Mouse (Mus musculus) liver, embryonic 14.5 days (tissue): ENCODE data around the gene Med26. TPM values are rescaled to one million over a fixed set of nuclear protein-coding genes. Genes with fewer than 3 reads are reported as not detected.

Source experiments
- ATAC-seq: fragments of 200-750 bp; cut with Nextera tagmentation; 2 replicates; pipeline ENCODE4 v1.8.0; 2017; ENCODE audit warnings: moderate number of reproducible peaks, mild to moderate bottlenecking, moderate library complexity; ENCODE audit not compliant: insufficient read depth
- DNase-seq, 3 experiments: peaks; one replicate each; pipeline ENCODE4 v3.0.0-alpha.2; 2012 to 2013; ENCODE audit warnings: low read depth in 3 of 3, low spot score in 3 of 3
- H3K27ac ChIP-seq: fragments of 300-500 bp; sonication (generic); 2 replicates; pipeline ENCODE4 v1.5.1; 2014; ENCODE audit warnings: moderate library complexity, mild to moderate bottlenecking, control low read depth, inconsistent platforms
- H3K27me3 ChIP-seq: fragments of 300-500 bp; sonication (generic); 2 replicates; pipeline ENCODE4 v1.6.1; 2014; ENCODE audit warnings: mild to moderate bottlenecking, low read length, moderate library complexity; ENCODE audit not compliant: control insufficient read depth, insufficient read depth
- H3K36me3 ChIP-seq: fragments of 300-500 bp; sonication (generic); replicated peaks from 2 replicates; pipeline ENCODE4 v1.6.1; 2014; ENCODE audit warnings: low read depth; ENCODE audit not compliant: control insufficient read depth, insufficient read depth
- H3K4me1 ChIP-seq, 2 experiments: fragments of 200-500 bp in 1 of 2; fragments of 300-500 bp in 1 of 2; sonication (generic) in 1 of 2; replicated peaks; 2 replicates each; pipeline ENCODE4 v1.6.1; 2012 to 2014; ENCODE audit warnings: antibody characterized with exemption in 1 of 2, inconsistent platforms in 1 of 2, low read length in 1 of 2; ENCODE audit not compliant: control insufficient read depth in 2 of 2, insufficient read depth in 2 of 2
- H3K4me2 ChIP-seq: fragments of 300-500 bp; sonication (generic); 2 replicates; pipeline ENCODE4 v1.6.1; 2014; ENCODE audit warnings: low read depth, mild to moderate bottlenecking, control low read depth, moderate library complexity
- H3K4me3 ChIP-seq, 2 experiments: fragments of 200-500 bp in 1 of 2; fragments of 300-500 bp in 1 of 2; sonication (generic) in 1 of 2; 2 replicates each; pipeline ENCODE4 v1.5.1; 2012 to 2014; ENCODE audit warnings: low read depth in 2 of 2, low read length in 2 of 2, mild to moderate bottlenecking in 2 of 2, control low read depth in 1 of 2, inconsistent platforms in 1 of 2, moderate library complexity in 1 of 2; ENCODE audit not compliant: insufficient read depth in 1 of 2
- H3K9ac ChIP-seq: fragments of 300-500 bp; sonication (generic); replicated peaks from 2 replicates; pipeline ENCODE4 v1.6.1; 2014; ENCODE audit warnings: mild to moderate bottlenecking, control low read depth, moderate library complexity
- H3K9me3 ChIP-seq: fragments of 300-500 bp; sonication (generic); 2 replicates; pipeline ENCODE4 v1.6.1; 2016; ENCODE audit warnings: low read length, mixed read lengths; ENCODE audit not compliant: control insufficient read depth
- CTCF ChIP-seq: IDR thresholded peaks from 2 replicates; pipeline ENCODE4 v1.5.1; 2016; ENCODE audit warnings: antibody characterized with exemption, low read depth, control low read depth
- EP300 ChIP-seq: IDR thresholded peaks from 2 replicates; pipeline ENCODE4 v1.6.1; 2016; ENCODE audit warnings: antibody characterized with exemption, low read depth
- WGBS: fragments of 180-500 bp; shearing (Covaris S2); extraction: QIAGEN DNeasy Blood & Tissue Kit; methylation state at CpG from one replicate; pipeline ENCODE4 v1.1.7; 2014; ENCODE audit not compliant: insufficient replicate concordance; 5-methylcytosine and 5-hydroxymethylcytosine counted together
- polyA plus RNA-seq, 2 experiments: library from polyadenylated mRNA; depleted of rRNA in 1 of 2; stranded (reverse) in 1 of 2; unstranded in 1 of 2; fragments of >200 nt; fragmentation: Nextera tagmentation in 1 of 2; extraction: Ambion mirVana in 1 of 2; gene quantifications; 2 replicates each; pipeline versions ENCODE4 v1.2.1 to v1.2.3; 2012 to 2014

Gene Med26
- polyA plus RNA-seq, 2 experiments = 4.6 to 6.2 TPM

GRCm38 (mm10) chr8:72498527-72498926 lies 49.5 kb downstream of the Med26 start:
- Histone ChIP-seq H3K4me1 (peaks cover 1 to 7% of the 10 kb centered on the region in 2 experiments; a peak in 3 of 4 replicates), H3K9me3 (no peaks in the 10 kb centered on the region), H3K9ac (no peak overlapping the region), H3K4me3 (no peak overlapping the region), H3K4me2 (no peak overlapping the region), H3K27ac (no peak overlapping the region), H3K36me3 (peaks cover 15% of the 10 kb centered on the region), H3K27me3 (no peaks in the 10 kb centered on the region)
- TF ChIP-seq CTCF = no peak
- TF ChIP-seq EP300 = no peak
- DNase-seq = no peak
- ATAC-seq = peak; percentile 9; the same call in 1 of the 2 replicates
- 36% methylated on average over 4 of the region's 4 CpGs for WGBS

GRCm38 (mm10) chr8:72497911-72498310 lies 50.2 kb downstream of the Med26 start:
- Histone ChIP-seq H3K27ac (no peak overlapping the region), H3K4me3 (no peak overlapping the region), H3K36me3 (peaks cover 15% of the 10 kb centered on the region), H3K9me3 (no peaks in the 10 kb centered on the region), H3K9ac (no peak overlapping the region), H3K27me3 (no peaks in the 10 kb centered on the region), H3K4me2 (no peak overlapping the region), H3K4me1 (peaks cover 4 to 11% of the 10 kb centered on the region in 2 experiments)
- no peak for DNase-seq
- WGBS = 69% methylated on average over 1 of the region's 1 CpGs
- ATAC-seq = no peak
- TF ChIP-seq CTCF (no peak), EP300 (no peak)

GRCm38 (mm10) chr8:72496217-72496616 lies 51.9 kb downstream of the Med26 start:
- no peaks in the 10 kb centered on the region for H3K27me3 ChIP-seq
- no peak overlapping the region for H3K27ac ChIP-seq
- DNase-seq (no peak), ATAC-seq (no peak)
- H3K4me2 ChIP-seq = no peak overlapping the region
- no peak overlapping the region for H3K9ac ChIP-seq
- H3K9me3 ChIP-seq = no peaks in the 10 kb centered on the region
- TF ChIP-seq CTCF (no peak), EP300 (no peak)
- 88% methylated on average over 19 of the region's 19 CpGs for WGBS
- H3K4me3 ChIP-seq = no peak overlapping the region
- H3K4me1 ChIP-seq = peaks cover 4 to 15% of the 10 kb centered on the region in 2 experiments
- peaks cover 15% of the 10 kb centered on the region for H3K36me3 ChIP-seq

- 86% methylated on average over 23 of the region's 23 CpGs for WGBS
- no peak overlapping the region for H3K9ac ChIP-seq
- no peak overlapping the region for H3K4me2 ChIP-seq
- no peak for TF ChIP-seq CTCF
- no peak for TF ChIP-seq EP300
- peaks cover 15% of the 10 kb centered on the region for H3K36me3 ChIP-seq
- no peaks in the 10 kb centered on the region for H3K27me3 ChIP-seq
- H3K9me3 ChIP-seq = no peaks in the 10 kb centered on the region
- ATAC-seq (no peak), DNase-seq (no peak)
- no peak overlapping the region for H3K4me3 ChIP-seq
- peaks cover 7 to 19% of the 10 kb centered on the region in 2 experiments for H3K4me1 ChIP-seq
- H3K27ac ChIP-seq = no peak overlapping the region
Measured at GRCm38 (mm10) chr8:72495411-72496111, 52.5 kb downstream of the Med26 start.

GRCm38 (mm10) chr8:72493381-72493780 lies 54.7 kb downstream of the Med26 start:
- H3K4me1 ChIP-seq = peaks cover 9 to 17% of the 10 kb centered on the region in 2 experiments
- no peaks in the 10 kb centered on the region for H3K9me3 ChIP-seq
- TF ChIP-seq CTCF (no peak), EP300 (no peak)
- H3K9ac ChIP-seq = peak overlapping the region; percentile 79
- DNase-seq (no peak), ATAC-seq (no peak)
- peak overlapping the region; percentile 59 for H3K27ac ChIP-seq
- no peaks in the 10 kb centered on the region for H3K27me3 ChIP-seq
- peak overlapping the region; percentile 74 to 90 for H3K4me3 ChIP-seq
- peak overlapping the region; percentile 97 for H3K4me2 ChIP-seq
- H3K36me3 ChIP-seq = peaks cover 18% of the 10 kb centered on the region
- 10% methylated on average over 8 of the region's 8 CpGs for WGBS
